Mouse (Mus musculus): ENCODE results near the gene Fam71e1.

DNA sequence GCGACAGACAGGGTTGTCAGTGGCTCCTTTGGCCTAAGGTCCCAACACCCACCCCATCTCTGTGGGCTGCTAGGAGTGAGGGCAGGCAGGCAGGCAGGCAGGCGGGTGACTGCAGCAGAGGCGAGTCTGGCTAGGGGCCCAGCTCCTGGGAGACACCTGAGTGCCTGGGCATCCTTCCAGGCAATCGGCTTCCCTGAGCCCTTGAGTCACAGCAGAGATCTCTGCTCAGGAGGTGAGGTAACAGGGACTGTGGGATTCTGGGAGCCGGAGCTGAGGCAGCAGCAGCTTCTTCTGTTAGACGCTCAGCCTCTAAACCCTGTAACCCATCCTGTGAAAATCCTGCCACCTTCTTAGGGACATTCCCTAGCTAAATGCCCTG is 40.2 kb downstream of the Fam71e1 start:
- TF ChIP-seq TAL1 (IDR thresholded peaks at IDR 0.05; ENCODE audit: low read length) (no peak), GATA1 (IDR thresholded peaks at IDR 0.05; ENCODE audit: low read length) (no peak)

Measured in erythroblast, embryonic 14.5 days (primary cell).